Mouse (Mus musculus) adrenal gland (tissue): ENCODE measurements around the gene Vcp.
"Not testable (repeated sequence)": the region's sequence is repeated elsewhere in the genome, so short reads cannot be mapped to it uniquely, and the experiment has no call there.

ENCODE experiments used
- intact Hi-C: fragments of 180-260 bp; cut with DNase I; formaldehyde crosslinking; loops from one replicate; pipeline ENCODE4 v1.15.1; 2025
- long read RNA-seq, 2 experiments: library from polyadenylated mRNA; unstranded; transcript quantifications; one replicate each; pipeline ENCODE4 v2.0.0; 2020; ENCODE audit warnings: borderline replicate concordance in 1 of 2; ENCODE audit not compliant: insufficient replicate concordance in 1 of 2

Gene Vcp
- long read RNA-seq, experiment 1, transcript Vcp-201 (17 exons, 3,316 nt) = major isoform, 298 of 426 reads
- long read RNA-seq, experiment 1, partial matches to known transcripts = 97 of 426 reads
- long read RNA-seq, experiment 1, other reads (novel, unspliced or antisense) = 31 of 426 reads
- long read RNA-seq, experiment 2, transcript Vcp-201 (17 exons, 3,316 nt) = major isoform, 259 of 363 reads
- long read RNA-seq, experiment 2, partial matches to known transcripts = 89 of 363 reads
- long read RNA-seq, experiment 2, other reads (novel, unspliced or antisense) = 15 of 363 reads

GRCm38 (mm10) chr4:43000141-43000986 is at the start of gene Vcp:
Gene Vcp (minus strand): TSS chr4:43000507.
- intact Hi-C loops = not testable (repeated sequence)

- intact Hi-C loops = loop anchor here (5.0 kb wide), 1 partner anchor 65 kb away; no protein-coding TSS in a partner anchor
These were observed 46.9 kb upstream of the Vcp start for GRCm38 (mm10) chr4:43047231-43047630.

- intact Hi-C loops = loop anchor here (5.0 kb wide), 1 partner anchor 66 kb away; no protein-coding TSS in a partner anchor
These were observed 46.3 kb upstream of the Vcp start for GRCm38 (mm10) chr4:43046607-43047006.

GRCm38 (mm10) chr4:43045659-43046302 is 45.5 kb upstream of the Vcp start, which contains the start of gene Fam214b:
Gene Fam214b (minus strand): TSS chr4:43046220.
- intact Hi-C loops = loop anchor here (5.0 kb wide), 1 partner anchor 67 kb away; no protein-coding TSS in a partner anchor

GRCm38 (mm10) chr4:43045285-43045658 is 45.0 kb upstream of the Vcp start:
- intact Hi-C loops = loop anchor here (5.0 kb wide), 1 partner anchor 67 kb away; no protein-coding TSS in a partner anchor

- intact Hi-C loops = loop anchor here (5.0 kb wide), 1 partner anchor 68 kb away; no protein-coding TSS in a partner anchor
These were observed 44.4 kb upstream of the Vcp start for GRCm38 (mm10) chr4:43044673-43045072.

- intact Hi-C loops = no loop called here
These were observed 43.5 kb upstream of the Vcp start for GRCm38 (mm10) chr4:43043644-43044357.

- intact Hi-C loops = no loop called here
These were observed 40.7 kb upstream of the Vcp start for GRCm38 (mm10) chr4:43040881-43041547.

- intact Hi-C loops = no loop called here
These were observed 39.8 kb upstream of the Vcp start for GRCm38 (mm10) chr4:43040114-43040572.

GRCm38 (mm10) chr4:43039609-43040008 is 39.3 kb upstream of the Vcp start:
- intact Hi-C loops = no loop called here

- intact Hi-C loops = no loop called here
These were observed 38.5 kb upstream of the Vcp start for GRCm38 (mm10) chr4:43038567-43039495.

GRCm38 (mm10) chr4:43037860-43038566 is 37.7 kb upstream of the Vcp start:
- intact Hi-C loops = no loop called here

GRCm38 (mm10) chr4:43036356-43036755 is 36.0 kb upstream of the Vcp start:
- intact Hi-C loops = no loop called here

GRCm38 (mm10) chr4:43035851-43036250 is 35.5 kb upstream of the Vcp start:
- intact Hi-C loops = no loop called here

- intact Hi-C loops = no loop called here
These were observed 33.2 kb upstream of the Vcp start for GRCm38 (mm10) chr4:43033481-43033880.

GRCm38 (mm10) chr4:43032501-43032900 is 32.2 kb upstream of the Vcp start:
- intact Hi-C loops = no loop called here

GRCm38 (mm10) chr4:43031237-43031995 is 31.1 kb upstream of the Vcp start, which contains the start of gene Stoml2:
Gene Stoml2 (minus strand): TSS chr4:43031710.
- intact Hi-C loops = no loop called here

GRCm38 (mm10) chr4:43030780-43031230 is 30.5 kb upstream of the Vcp start:
- intact Hi-C loops = no loop called here
